Mouse (Mus musculus) lung, postnatal 0 days (tissue): Measurements from ENCODE around the gene Slc22a6. TPM values are rescaled to one million over a fixed set of nuclear protein-coding genes. Genes with fewer than 3 reads are reported as not detected.
A peak's percentile ranks its signal among the peaks of the same experiment; 100 is the strongest.

Experiments
- ATAC-seq: fragments of 200-750 bp; cut with Nextera tagmentation; 2 replicates; pipeline ENCODE4 v1.8.0; 2017; ENCODE audit warnings: moderate library complexity
- DNase-seq: peaks from one replicate; pipeline ENCODE4 v3.0.0-alpha.2; 2016; ENCODE audit warnings: low spot score
- H3K27ac ChIP-seq: fragments of 300-500 bp; sonication (generic); 2 replicates; pipeline ENCODE4 v1.5.1; 2014; ENCODE audit warnings: antibody characterized with exemption, mild to moderate bottlenecking, low read length, mixed read lengths
- H3K27me3 ChIP-seq: fragments of 300-500 bp; sonication (generic); replicated peaks from 2 replicates; pipeline ENCODE4 v1.6.1; 2014; ENCODE audit warnings: low read length, mixed read lengths; ENCODE audit not compliant: insufficient read depth
- H3K36me3 ChIP-seq: fragments of 300-500 bp; sonication (generic); 2 replicates; pipeline ENCODE4 v1.6.1; 2014; ENCODE audit warnings: low read length, mixed read lengths; ENCODE audit not compliant: insufficient read depth
- H3K4me1 ChIP-seq: fragments of 300-500 bp; sonication (generic); 2 replicates; pipeline ENCODE4 v1.6.1; 2014; ENCODE audit warnings: antibody characterized with exemption, low read depth, low read length, mixed read lengths; ENCODE audit not compliant: insufficient read depth
- H3K4me2 ChIP-seq: fragments of 300-500 bp; sonication (generic); replicated peaks from 2 replicates; pipeline ENCODE4 v1.6.1; 2014; ENCODE audit warnings: low read depth, mild to moderate bottlenecking, low read length, moderate library complexity, mixed read lengths
- H3K4me3 ChIP-seq: fragments of 300-500 bp; sonication (generic); 2 replicates; pipeline ENCODE4 v1.5.1; 2014; ENCODE audit warnings: low read depth, low read length
- H3K9ac ChIP-seq: fragments of 300-500 bp; sonication (generic); replicated peaks from 2 replicates; pipeline ENCODE4 v1.6.1; 2014; ENCODE audit warnings: low read depth, mild to moderate bottlenecking
- H3K9me3 ChIP-seq: fragments of 300-500 bp; sonication (generic); 2 replicates; pipeline ENCODE4 v1.6.1; 2016; ENCODE audit warnings: low read length, mixed read lengths
- CTCF ChIP-seq: IDR thresholded peaks from 2 replicates; pipeline ENCODE4 v1.5.1; 2016; ENCODE audit warnings: antibody characterized with exemption, mild to moderate bottlenecking
- EP300 ChIP-seq: IDR thresholded peaks from 2 replicates; pipeline ENCODE4 v1.6.1; 2016; ENCODE audit warnings: antibody characterized with exemption, mild to moderate bottlenecking, control low read depth
- WGBS: fragments of 180-500 bp; shearing (Covaris S2); extraction: QIAGEN DNeasy Blood & Tissue Kit; methylation state at CpG from one replicate; pipeline ENCODE4 v1.1.7; 2014; 5-methylcytosine and 5-hydroxymethylcytosine counted together
- polyA plus RNA-seq: library from polyadenylated mRNA; unstranded; fragments of >200 nt; fragmentation: Nextera tagmentation; extraction: Ambion mirVana; gene quantifications from 2 replicates; pipeline ENCODE4 v1.2.1, GENCODE M21; 2015

Gene Slc22a6
- polyA plus RNA-seq, 1 experiment from 2014 or later, result not detected

DNA sequence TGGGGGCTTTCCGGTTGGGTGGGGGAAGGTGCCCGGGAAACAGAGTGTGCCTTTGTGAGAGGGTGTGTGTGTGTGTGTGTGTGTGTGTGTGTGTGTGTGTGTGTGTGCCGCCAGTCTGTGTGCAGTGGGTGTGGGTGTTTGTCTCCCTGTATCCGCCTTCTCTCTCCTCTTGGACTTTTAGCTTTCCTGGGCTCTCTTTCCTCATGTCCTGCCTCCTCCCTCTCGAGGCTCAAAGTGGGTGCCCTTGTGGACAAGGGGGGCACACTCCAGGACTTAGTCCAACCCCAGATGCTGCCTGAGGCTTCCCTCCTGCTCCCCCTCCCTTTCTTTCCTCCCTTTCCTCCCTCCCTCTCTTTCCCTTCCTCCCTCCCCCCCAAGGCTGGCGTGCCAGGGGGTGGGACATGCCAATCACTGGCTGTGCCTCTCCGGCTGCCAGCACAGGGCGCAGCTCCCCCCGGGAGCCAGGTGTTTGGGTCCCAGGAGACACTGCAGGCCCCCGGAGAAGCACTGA, 46.1 kb downstream of the Slc22a6 start:
- H3K4me3 ChIP-seq, result no peak overlapping the region
- no peak overlapping the region for H3K27ac ChIP-seq
- TF ChIP-seq EP300 (no peak), CTCF (no peak)
- DNase-seq (peak; percentile 21), ATAC-seq (peak; percentile 34; the same call in 1 of the 2 replicates)
- no peaks in the 10 kb centered on the region for H3K36me3 ChIP-seq
- no peaks in the 10 kb centered on the region for H3K27me3 ChIP-seq
- no peak overlapping the region for H3K9ac ChIP-seq
- H3K4me2 ChIP-seq, result peak overlapping the region; percentile 33; the same call in 1 of the 2 replicates
- H3K4me1 ChIP-seq, result 0 out of 2 replicates have a peak, but pooled peaks cover 4% of the 10 kb centered on the region
- no peaks in the 10 kb centered on the region for H3K9me3 ChIP-seq
- 25% methylated on average over 9 of the region's 10 CpGs for WGBS

DNA sequence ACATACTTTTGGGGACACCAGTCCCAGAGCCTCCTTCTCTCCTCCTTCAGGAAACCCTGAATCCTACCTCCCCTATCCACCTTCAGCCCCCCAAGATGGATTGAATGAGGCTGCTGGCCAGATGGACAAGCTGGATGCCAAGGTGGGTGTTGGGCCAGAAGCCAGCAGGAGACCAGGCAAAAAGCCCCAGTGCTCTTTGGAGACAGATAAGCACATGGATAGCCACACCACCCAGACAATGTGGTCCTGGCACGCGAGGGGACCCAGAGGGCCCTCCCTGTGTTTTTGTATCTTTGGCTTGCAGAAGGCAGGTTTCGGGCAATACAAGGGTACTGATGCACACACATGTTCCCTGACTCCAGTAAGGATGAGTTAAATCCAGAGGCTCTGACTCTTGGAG, 47.0 kb downstream of the Slc22a6 start:
- TF ChIP-seq EP300 (no peak), CTCF (no peak)
- Histone ChIP-seq H3K4me2 (no peak overlapping the region), H3K27me3 (no peaks in the 10 kb centered on the region), H3K27ac (no peak overlapping the region), H3K9me3 (no peaks in the 10 kb centered on the region), H3K4me1 (0 out of 2 replicates have a peak, but pooled peaks cover 4% of the 10 kb centered on the region), H3K4me3 (no peak overlapping the region), H3K36me3 (no peaks in the 10 kb centered on the region), H3K9ac (no peak overlapping the region)
- ATAC-seq (no peak), DNase-seq (no peak)
- 92% methylated on average over 3 of the region's 3 CpGs for WGBS

GRCm38 (mm10) chr19:8665746-8666145, 47.9 kb downstream of the Slc22a6 start:
- 71% methylated on average over 5 of the region's 5 CpGs for WGBS
- no peak overlapping the region for H3K9ac ChIP-seq
- no peak overlapping the region for H3K4me3 ChIP-seq
- no peaks in the 10 kb centered on the region for H3K27me3 ChIP-seq
- H3K4me1 ChIP-seq, result 0 out of 2 replicates have a peak, but pooled peaks cover 4% of the 10 kb centered on the region
- H3K4me2 ChIP-seq, result no peak overlapping the region
- no peak for DNase-seq
- H3K27ac ChIP-seq, result no peak overlapping the region
- ATAC-seq, result no peak
- H3K36me3 ChIP-seq, result no peaks in the 10 kb centered on the region
- TF ChIP-seq EP300 (no peak), CTCF (no peak)
- no peaks in the 10 kb centered on the region for H3K9me3 ChIP-seq

DNA sequence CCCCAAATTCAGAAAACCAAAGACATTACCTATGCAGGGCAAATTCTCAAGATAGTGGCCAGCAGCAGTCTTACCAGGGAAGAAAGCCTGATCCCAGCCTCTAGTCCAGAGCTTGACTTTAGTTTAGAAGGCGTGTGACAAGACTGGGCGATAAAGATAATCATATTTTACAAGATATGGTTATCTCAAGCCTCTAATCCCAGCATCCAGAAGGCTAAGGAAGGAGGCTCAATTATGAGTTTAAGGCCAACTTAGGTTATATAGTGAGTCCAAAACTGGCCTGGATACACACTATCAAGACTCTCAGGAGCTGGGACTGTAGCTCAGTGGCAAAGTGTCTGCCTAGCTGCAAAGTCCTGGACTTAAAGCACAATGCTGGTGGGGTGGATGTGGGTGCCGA, 55.0 kb downstream of the Slc22a6 start:
- 87% methylated on average over 3 of the region's 3 CpGs for WGBS
- ATAC-seq (no peak), DNase-seq (no peak)
- no peak overlapping the region for H3K4me3 ChIP-seq
- no peaks in the 10 kb centered on the region for H3K9me3 ChIP-seq
- H3K4me2 ChIP-seq, result no peak overlapping the region
- no peaks in the 10 kb centered on the region for H3K27me3 ChIP-seq
- H3K9ac ChIP-seq, result no peak overlapping the region
- TF ChIP-seq EP300 (no peak), CTCF (no peak)
- no peaks in the 10 kb centered on the region for H3K36me3 ChIP-seq
- H3K4me1 ChIP-seq, result no peaks in the 10 kb centered on the region
- no peak overlapping the region for H3K27ac ChIP-seq

DNA sequence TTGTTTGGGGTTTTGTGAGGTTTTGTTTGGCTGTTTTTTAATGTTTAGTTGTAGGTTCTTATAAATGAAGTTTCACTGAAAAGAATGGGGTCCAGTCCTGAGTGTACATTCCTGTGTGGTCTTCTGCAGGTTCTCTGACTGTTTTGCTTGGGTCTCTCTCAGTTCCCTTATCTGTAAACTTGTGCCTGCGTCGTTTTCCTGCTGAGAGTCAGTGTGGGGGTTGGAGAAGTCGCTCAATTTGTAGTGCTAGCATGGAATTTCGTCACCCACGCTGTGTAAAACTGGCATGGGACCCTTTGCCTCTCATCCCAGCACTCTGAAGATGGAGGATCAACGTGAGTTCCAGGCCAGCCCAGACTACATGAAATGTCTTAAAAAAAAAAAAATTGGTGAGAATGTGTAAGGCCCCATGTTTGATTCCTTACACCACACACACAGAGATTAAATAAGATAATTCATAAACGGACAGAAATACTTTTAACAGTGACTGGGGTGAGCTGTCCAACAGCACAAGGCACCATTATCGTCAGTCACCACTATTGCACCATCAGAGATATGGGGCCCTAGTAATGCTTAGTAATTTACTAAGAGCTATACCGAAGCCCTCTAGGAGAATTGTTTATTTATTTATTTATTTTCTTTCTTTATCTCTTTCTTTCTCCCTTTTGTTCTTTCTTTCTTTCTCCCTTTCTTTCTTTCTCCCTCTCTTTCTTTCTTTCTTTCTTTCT, 55.7 kb downstream of the Slc22a6 start:
- ATAC-seq (no peak), DNase-seq (no peak)
- TF ChIP-seq EP300 (no peak), CTCF (no peak)
- Histone ChIP-seq H3K4me3 (no peak overlapping the region), H3K4me1 (no peaks in the 10 kb centered on the region), H3K9ac (no peak overlapping the region), H3K9me3 (no peaks in the 10 kb centered on the region), H3K4me2 (no peak overlapping the region), H3K36me3 (no peaks in the 10 kb centered on the region), H3K27me3 (no peaks in the 10 kb centered on the region), H3K27ac (no peak overlapping the region)
- 30% methylated on average over 9 of the region's 9 CpGs for WGBS

Other genes starting within 250 kb of the Slc22a6 start
- gene Slc22a30, start 212.9 kb upstream of the Slc22a6 start, polyA plus RNA-seq, result not detected in 2 replicates
- gene Slc22a8, start 26.8 kb upstream of the Slc22a6 start, polyA plus RNA-seq, result 0.20 and 0.56 TPM in 2 replicates
- 0.14 and 0.21 TPM in 2 replicates for gene Chrm1, start 45.8 kb downstream of the Slc22a6 start, polyA plus RNA-seq
- 91.8 and 97.9 TPM in 2 replicates for gene Slc3a2, start 105.3 kb downstream of the Slc22a6 start, polyA plus RNA-seq
- 45.3 and 48.7 TPM in 2 replicates for gene Wdr74, start 117.8 kb downstream of the Slc22a6 start, polyA plus RNA-seq
- gene 1700092M07Rik, start 122.7 kb downstream of the Slc22a6 start, polyA plus RNA-seq, result 0.75 and 0.82 TPM in 2 replicates
- gene Stx5a, start 123.4 kb downstream of the Slc22a6 start, polyA plus RNA-seq, result 130 and 143 TPM in 2 replicates
- 88.8 and 89.7 TPM in 2 replicates for gene Nxf1, start 139.0 kb downstream of the Slc22a6 start, polyA plus RNA-seq
- 157 and 159 TPM in 2 replicates for gene Tmem223, start 153.0 kb downstream of the Slc22a6 start, polyA plus RNA-seq
- 114 and 127 TPM in 2 replicates for gene Tmem179b, start 156.4 kb downstream of the Slc22a6 start, polyA plus RNA-seq
- 11.8 and 12.9 TPM in 2 replicates for gene Taf6l, start 168.4 kb downstream of the Slc22a6 start, polyA plus RNA-seq
- gene Polr2g, start 180.5 kb downstream of the Slc22a6 start, polyA plus RNA-seq, result 110 and 123 TPM in 2 replicates
- gene Zbtb3, start 184.5 kb downstream of the Slc22a6 start, polyA plus RNA-seq, result 2.3 and 2.6 TPM in 2 replicates
- gene Ttc9c, start 201.3 kb downstream of the Slc22a6 start, polyA plus RNA-seq, result 21.4 and 22.8 TPM in 2 replicates
- 4.3 and 5.3 TPM in 2 replicates for gene Hnrnpul2, start 202.0 kb downstream of the Slc22a6 start, polyA plus RNA-seq
- not detected in 2 replicates for gene AC129217.1, start 211.7 kb downstream of the Slc22a6 start, polyA plus RNA-seq
- 66.3 and 66.8 TPM in 2 replicates for gene Bscl2, start 219.4 kb downstream of the Slc22a6 start, polyA plus RNA-seq
- 0.35 and 0.46 TPM in 2 replicates for gene Gng3, start 221.2 kb downstream of the Slc22a6 start, polyA plus RNA-seq
- gene Lrrn4cl, start 232.7 kb downstream of the Slc22a6 start, polyA plus RNA-seq, result 1.7 and 1.9 TPM in 2 replicates